8 mouse cellular contexts compared by ENCODE assay signal in the genomic region with DNA sequence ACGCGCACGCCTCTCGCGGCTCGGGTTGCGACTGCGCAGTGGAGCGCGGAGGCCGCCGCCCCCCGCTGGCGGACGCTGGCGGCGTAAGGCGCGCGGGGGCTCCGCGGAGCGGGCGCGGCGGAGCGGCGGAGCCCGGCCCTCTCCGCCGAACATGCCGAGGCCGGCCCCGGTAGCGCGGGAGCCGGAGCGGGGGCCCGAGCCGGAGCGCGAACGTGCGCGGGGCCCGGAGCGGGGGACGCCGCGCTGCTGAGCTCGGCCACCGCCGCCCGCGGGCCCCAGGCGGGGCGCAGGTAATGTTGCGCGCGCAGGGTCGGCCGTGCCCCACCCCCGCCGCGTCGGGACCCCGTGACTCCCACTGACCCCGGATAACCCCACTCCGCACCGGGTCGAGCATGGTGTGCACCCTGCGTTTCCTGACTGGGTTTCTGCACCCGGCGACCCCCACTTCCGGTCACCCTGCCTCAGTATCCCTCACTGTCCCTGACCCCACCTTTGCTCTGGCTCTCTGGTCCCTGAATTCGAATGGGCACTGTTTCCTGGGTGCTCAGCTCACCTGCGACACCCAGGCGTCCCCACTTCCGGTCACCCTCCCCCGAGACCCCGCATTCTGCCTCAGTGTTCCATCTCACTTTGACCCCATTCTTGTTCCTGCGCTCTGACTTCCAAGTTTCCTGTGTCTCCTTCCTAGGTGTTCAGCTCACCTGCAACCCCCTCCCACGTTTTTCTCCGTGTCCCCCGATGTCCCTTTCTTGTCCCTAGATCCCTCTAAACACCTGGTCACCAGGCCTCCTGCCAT. TPM values are rescaled to one million over a fixed set of nuclear protein-coding genes. Genes with fewer than 3 reads are reported as not detected.
A peak's percentile ranks its signal among the peaks of the same experiment; 100 is the strongest.
DNase-seq lines count a peak whose midpoint lies in the region; ATAC-seq lines count a peak whose summit lies in the region.

A gene (plus strand): TSS at position 178 of the 796 bp plus-strand sequence.

- H3K27me3 ChIP-seq in erythroblast, embryonic 14.5 days (ENCODE audit: control insufficient read depth) = no peaks in the 10 kb centered on the region
- H3K27me3 ChIP-seq in heart, embryonic 16.5 days (ENCODE audit: control insufficient read depth, insufficient read depth, low read length) = no peaks in the 10 kb centered on the region
- H3K27me3 ChIP-seq in liver, embryonic 15.5 days = no peaks in the 10 kb centered on the region
- no peaks in the 10 kb centered on the region for H3K27me3 ChIP-seq in neural tube, embryonic 15.5 days (replicated peaks)

- H3K9me3 ChIP-seq in erythroblast, embryonic 14.5 days (ENCODE audit: control insufficient read depth, low read length) = no peaks in the 10 kb centered on the region
- H3K9me3 ChIP-seq in heart, embryonic 16.5 days (replicated peaks; ENCODE audit: control insufficient read depth, low read length) = no peaks in the 10 kb centered on the region
- no peaks in the 10 kb centered on the region for H3K9me3 ChIP-seq in liver, embryonic 15.5 days (replicated peaks)
- no peaks in the 10 kb centered on the region for H3K9me3 ChIP-seq in neural tube, embryonic 15.5 days (replicated peaks)

- peaks cover 76% of the 10 kb centered on the region for H3K4me1 ChIP-seq in erythroblast, embryonic 14.5 days (ENCODE audit: control insufficient read depth)
- H3K4me1 ChIP-seq in heart, embryonic 16.5 days (ENCODE audit: control insufficient read depth, insufficient read depth, low read length) = peaks cover 35% of the 10 kb centered on the region
- H3K4me1 ChIP-seq in liver, embryonic 15.5 days (replicated peaks) = peaks cover 73% of the 10 kb centered on the region
- peaks cover 50% of the 10 kb centered on the region for H3K4me1 ChIP-seq in neural tube, embryonic 15.5 days

- peak within 1 kb of the TSS; percentile 73 for H3K4me3 ChIP-seq in erythroblast, embryonic 14.5 days (replicated peaks)
- H3K4me3 ChIP-seq in heart, embryonic 16.5 days (ENCODE audit: low read length) = peak within 1 kb of the TSS; percentile 90
- H3K4me3 ChIP-seq in liver, embryonic 15.5 days (replicated peaks) = peak within 1 kb of the TSS; percentile 89
- H3K4me3 ChIP-seq in neural tube, embryonic 15.5 days (replicated peaks) = peak within 1 kb of the TSS; percentile 86

- under 1% methylated on average over 78 of the region's 85 CpGs for WGBS in heart, embryonic 16.5 days
- WGBS in liver, embryonic 15.5 days (ENCODE audit: insufficient replicate concordance) = under 1% methylated on average over 85 of the region's 85 CpGs
- under 1% methylated on average over 84 of the region's 85 CpGs for WGBS in neural tube, embryonic 15.5 days

- peak within 1 kb of the TSS; percentile 95 for H3K27ac ChIP-seq in heart, embryonic 16.5 days (ENCODE audit: low read length)
- H3K27ac ChIP-seq in liver, embryonic 15.5 days (replicated peaks) = peak within 1 kb of the TSS; percentile 99
- peak within 1 kb of the TSS; percentile 93 for H3K27ac ChIP-seq in neural tube, embryonic 15.5 days (replicated peaks)

- peak within 1 kb of the TSS; percentile 98 for H3K4me2 ChIP-seq in heart, embryonic 16.5 days (ENCODE audit: low read depth, low read length)
- H3K4me2 ChIP-seq in liver, embryonic 15.5 days = peak within 1 kb of the TSS; percentile 97
- peak within 1 kb of the TSS; percentile 97 for H3K4me2 ChIP-seq in neural tube, embryonic 15.5 days

- peaks cover 30% of the 10 kb centered on the region for H3K36me3 ChIP-seq in erythroblast, embryonic 14.5 days (ENCODE audit: control insufficient read depth)
- no peaks in the 10 kb centered on the region for H3K36me3 ChIP-seq in heart, embryonic 16.5 days (ENCODE audit: control insufficient read depth, insufficient read depth)
- H3K36me3 ChIP-seq in liver, embryonic 15.5 days (replicated peaks) = no peaks in the 10 kb centered on the region
- H3K36me3 ChIP-seq in neural tube, embryonic 15.5 days = no peaks in the 10 kb centered on the region

- DNase-seq in CD4-positive helper T cell, adult 2 months (ENCODE audit: low read depth, low spot score) = peak; percentile 85
- peak; percentile 39 to 82 for DNase-seq in kidney, postnatal 25 days
- no peak for DNase-seq in MN1 (ENCODE audit: low spot score)

- no peak for ATAC-seq in activated CD4-positive, CD25-positive, alpha-beta regulatory T cell, adult 4 months
- ATAC-seq in heart, embryonic 16.5 days (replicated peaks; ENCODE audit: extremely low read depth, insufficient read depth, low FRiP score) = peak; percentile 26
- ATAC-seq in liver, embryonic 15.5 days (ENCODE audit: insufficient read depth) = peak; percentile 3
- ATAC-seq in neural tube, embryonic 15.5 days (ENCODE audit: low FRiP score) = peak; percentile 6

- peak within 1 kb of the TSS; percentile 95 for H3K9ac ChIP-seq in heart, embryonic 16.5 days (ENCODE audit: low read length)
- H3K9ac ChIP-seq in liver, embryonic 15.5 days = peak within 1 kb of the TSS; percentile 88
- H3K9ac ChIP-seq in neural tube, embryonic 15.5 days (replicated peaks) = peak within 1 kb of the TSS; percentile 91

RNA-seq across cellular contexts. Expression of the gene that starts here (rescaled TPM):
- polyA plus RNA-seq in activated CD4-positive, CD25-positive, alpha-beta regulatory T cell, adult 4 months (2017; shearing (Covaris generic)) = 10 to 100 TPM; 13.3 to 16.1 TPM
- 33.9 and 36.6 TPM in 2 replicates for polyA plus RNA-seq in erythroblast, embryonic 14.5 days (2012)
- 50.7 and 103 TPM in 2 replicates for polyA plus RNA-seq in heart, embryonic 16.5 days (2015; fragmentation: Nextera tagmentation; extraction: Ambion mirVana)
- 49.7 and 60.4 TPM in 2 replicates for polyA plus RNA-seq in liver, embryonic 15.5 days (2015; fragmentation: Nextera tagmentation; extraction: Ambion mirVana)
- 106 and 118 TPM in 2 replicates for polyA plus RNA-seq in neural tube, embryonic 15.5 days (2015; fragmentation: Nextera tagmentation; extraction: Ambion mirVana)
